Mouse (Mus musculus): ENCODE measurements at regions not wholly inside any gene's neighbourhood (a gene's known extent, or its start where the extent isn't known, plus 50 kb on each side); places are given as distances from the start of the nearest gene placed in this dataset.

DNA sequence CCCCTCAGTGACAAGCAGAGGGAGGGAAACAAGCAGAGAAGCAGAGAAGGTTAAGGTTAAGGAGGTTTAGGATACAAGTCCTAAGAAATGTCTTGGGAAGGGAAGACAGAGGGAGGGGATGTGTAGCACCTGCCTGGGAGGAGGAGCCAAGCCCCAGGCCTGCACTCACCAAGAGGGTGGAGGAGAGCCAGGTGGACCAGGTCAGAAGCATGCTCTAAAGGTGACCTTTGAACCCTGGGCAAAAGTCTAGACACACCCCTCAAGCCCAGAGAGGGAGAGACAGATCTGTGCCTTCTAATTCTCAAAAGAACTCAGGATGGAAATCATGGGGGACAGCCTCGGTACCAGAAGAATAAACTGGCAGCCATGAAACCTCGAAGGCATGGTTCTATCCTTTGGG is 54.4 kb upstream of the Calm2 start:
- TF ChIP-seq CTCF (IDR thresholded peaks at IDR 0.05; ENCODE audit: extremely low read depth, insufficient read depth, insufficient read length, insufficient replicate concordance), result no peak
- no peak for TF ChIP-seq POLR2A (IDR thresholded peaks at IDR 0.05; ENCODE audit: low read depth, low read length)

All from spleen, adult 2 months (tissue).